Mouse (Mus musculus) testis, adult 2 months (tissue): ENCODE data around the gene Slc25a11. TPM values are rescaled to one million over a fixed set of nuclear protein-coding genes. Genes with fewer than 3 reads are reported as not detected.

ENCODE experiments used
- H3K27ac ChIP-seq: fragments of 200-500 bp; 2 replicates; pipeline ENCODE4 v1.5.1; 2012; ENCODE audit warnings: low read depth, low read length; ENCODE audit not compliant: control insufficient read depth, insufficient read depth
- H3K27me3 ChIP-seq: fragments of 200-500 bp; 2 replicates; pipeline ENCODE4 v1.6.1; 2012; ENCODE audit warnings: mild to moderate bottlenecking, low read length, moderate library complexity; ENCODE audit not compliant: control insufficient read depth, insufficient read depth
- H3K36me3 ChIP-seq: fragments of 200-500 bp; 2 replicates; pipeline ENCODE4 v1.6.1; 2012; ENCODE audit warnings: mild to moderate bottlenecking, low read length; ENCODE audit not compliant: control insufficient read depth, insufficient read depth
- H3K4me1 ChIP-seq: fragments of 200-500 bp; 2 replicates; pipeline ENCODE4 v1.6.1; 2012; ENCODE audit warnings: low read length; ENCODE audit not compliant: control insufficient read depth, insufficient read depth
- H3K4me3 ChIP-seq: fragments of 200-500 bp; 2 replicates; pipeline ENCODE4 v1.5.1; 2012; ENCODE audit warnings: low read depth, mild to moderate bottlenecking, low read length, moderate library complexity, mixed read lengths; ENCODE audit not compliant: control insufficient read depth
- CTCF ChIP-seq: fragments of 200-500 bp; IDR thresholded peaks from 2 replicates; pipeline ENCODE4 v1.5.1; 2012; ENCODE audit warnings: low read depth, mild to moderate bottlenecking, inconsistent platforms, low read length, moderate library complexity; ENCODE audit not compliant: control insufficient read depth, insufficient read depth, insufficient replicate concordance
- POLR2A ChIP-seq: fragments of 200-500 bp; IDR thresholded peaks from 2 replicates; pipeline ENCODE4 v1.6.1; 2012; ENCODE audit warnings: low read depth, mild to moderate bottlenecking, inconsistent platforms, low read length, moderate library complexity; ENCODE audit not compliant: control insufficient read depth
- polyA plus RNA-seq: library from polyadenylated mRNA; depleted of rRNA; stranded (reverse); fragments of >200 nt; gene quantifications from 2 replicates; pipeline ENCODE4 v1.2.3, GENCODE M21; 2012

The Slc25a11 gene
- polyA plus RNA-seq, 1 experiment, result 27.2 TPM

- Histone ChIP-seq H3K4me1 (peaks cover 9% of the 10 kb centered on the region), H3K36me3 (no peaks in the 10 kb centered on the region; the same call in none of the 2 replicates), H3K4me3 (no peak overlapping the region), H3K27me3 (no peaks in the 10 kb centered on the region), H3K27ac (no peak overlapping the region)
- TF ChIP-seq POLR2A, result no peak
- no peak for TF ChIP-seq CTCF
Observed at GRCm38 (mm10) chr11:70683640-70684039, 36.4 kb upstream of the Slc25a11 start.

- Histone ChIP-seq H3K27me3 (no peaks in the 10 kb centered on the region), H3K4me1 (peaks cover under 1% of the 10 kb centered on the region; the same call in 1 of the 2 replicates), H3K4me3 (no peak overlapping the region), H3K27ac (no peak overlapping the region), H3K36me3 (no peaks in the 10 kb centered on the region; the same call in none of the 2 replicates)
- TF ChIP-seq POLR2A, result no peak
- 0 out of 2 replicates have a peak, but pooled peaks have one; percentile 12 for TF ChIP-seq CTCF
Observed at GRCm38 (mm10) chr11:70681897-70682581, 34.8 kb upstream of the Slc25a11 start.

GRCm38 (mm10) chr11:70681170-70681569, 33.9 kb upstream of the Slc25a11 start:
- TF ChIP-seq POLR2A (no peak), CTCF (no peak)
- H3K27me3 ChIP-seq, result no peaks in the 10 kb centered on the region
- H3K4me3 ChIP-seq, result no peak overlapping the region
- H3K27ac ChIP-seq, result no peak overlapping the region
- H3K36me3 ChIP-seq, result no peaks in the 10 kb centered on the region; the same call in none of the 2 replicates
- no peaks in the 10 kb centered on the region; the same call in 1 of the 2 replicates for H3K4me1 ChIP-seq

DNA sequence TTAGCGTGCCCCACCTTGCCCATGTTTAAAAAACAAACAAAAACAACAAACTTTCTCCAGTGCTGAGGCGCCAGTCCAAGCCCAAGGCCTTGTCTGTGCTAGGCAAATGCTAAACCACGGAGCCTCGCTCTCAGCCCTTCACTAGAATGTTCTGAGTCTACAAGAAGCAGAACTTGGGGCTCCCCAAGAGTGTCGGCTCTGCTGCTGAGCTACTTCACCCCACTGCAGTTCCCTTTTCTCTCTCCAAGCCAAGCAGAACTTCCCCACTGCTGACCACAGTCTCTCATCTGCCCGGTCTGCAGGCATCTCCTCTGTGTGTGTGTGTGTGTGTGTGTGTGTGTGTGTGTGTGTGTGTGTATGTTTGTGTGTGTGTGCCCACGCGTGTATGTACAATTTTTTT, 32.6 kb upstream of the Slc25a11 start:
- H3K4me1 ChIP-seq, result no peaks in the 10 kb centered on the region; the same call in 1 of the 2 replicates
- H3K27me3 ChIP-seq, result no peaks in the 10 kb centered on the region
- H3K36me3 ChIP-seq, result no peaks in the 10 kb centered on the region; the same call in none of the 2 replicates
- TF ChIP-seq CTCF (no peak), POLR2A (no peak)
- H3K4me3 ChIP-seq, result no peak overlapping the region
- H3K27ac ChIP-seq, result no peak overlapping the region

GRCm38 (mm10) chr11:70679361-70679760, 32.1 kb upstream of the Slc25a11 start:
- Histone ChIP-seq H3K27me3 (no peaks in the 10 kb centered on the region), H3K36me3 (no peaks in the 10 kb centered on the region; the same call in none of the 2 replicates), H3K27ac (no peak overlapping the region), H3K4me3 (no peak overlapping the region), H3K4me1 (peaks cover 3% of the 10 kb centered on the region)
- TF ChIP-seq CTCF (no peak), POLR2A (no peak)

- TF ChIP-seq CTCF, result no peak
- no peak for TF ChIP-seq POLR2A
- Histone ChIP-seq H3K4me1 (peaks cover 5% of the 10 kb centered on the region), H3K27ac (no peak overlapping the region), H3K36me3 (no peaks in the 10 kb centered on the region; the same call in none of the 2 replicates), H3K4me3 (no peak overlapping the region), H3K27me3 (no peaks in the 10 kb centered on the region)
Observed at GRCm38 (mm10) chr11:70678576-70678975, 31.3 kb upstream of the Slc25a11 start.

- Histone ChIP-seq H3K36me3 (no peaks in the 10 kb centered on the region; the same call in none of the 2 replicates), H3K27me3 (no peaks in the 10 kb centered on the region), H3K27ac (no peak overlapping the region), H3K4me3 (no peak overlapping the region), H3K4me1 (peaks cover 5% of the 10 kb centered on the region)
- TF ChIP-seq POLR2A (no peak), CTCF (no peak)
Observed at GRCm38 (mm10) chr11:70678092-70678491, 30.8 kb upstream of the Slc25a11 start.
